Mouse (Mus musculus) regulatory T cell (primary cell): Measurements from ENCODE around the gene Snrnp40.

ENCODE experiments used
- in situ Hi-C: fragments of 300-600 bp; cut with MboI, MseI; formaldehyde crosslinking; loops from one replicate; pipeline ENCODE4 v1.15.1; 2025; ENCODE audit warnings: high pct_unique_total_duplicates

Gene Snrnp40

DNA sequence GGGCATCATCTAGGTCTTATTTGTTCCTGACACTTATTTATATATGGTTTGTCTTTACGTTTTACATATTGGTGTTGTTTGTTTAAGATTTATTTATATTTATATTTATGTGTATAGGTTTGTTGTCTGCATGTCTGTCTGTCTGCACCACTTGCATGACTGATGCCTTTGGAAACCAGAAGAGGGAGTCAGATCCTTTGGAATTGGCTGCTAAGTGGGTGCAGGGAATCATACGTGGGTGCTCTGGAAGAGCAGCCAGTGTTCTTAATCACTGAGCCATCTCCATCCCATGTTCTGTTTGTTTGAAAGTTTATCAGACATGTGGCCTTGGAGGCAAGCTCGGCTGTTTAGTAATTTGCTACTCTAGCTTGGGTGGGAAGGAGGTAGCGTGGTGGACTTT lies 17.6 kb downstream of the Snrnp40 start:
- in situ Hi-C loops = loop anchor here (25.0 kb wide), 2 partner anchors 560 to 1085 kb away; partner anchors contain the start of gene Matn1

- in situ Hi-C loops = loop anchor here (25.0 kb wide), 2 partner anchors 558 to 1083 kb away; partner anchors contain the start of gene Matn1
Observed at GRCm38 (mm10) chr4:130379181-130379580, 19.2 kb downstream of the Snrnp40 start.

DNA sequence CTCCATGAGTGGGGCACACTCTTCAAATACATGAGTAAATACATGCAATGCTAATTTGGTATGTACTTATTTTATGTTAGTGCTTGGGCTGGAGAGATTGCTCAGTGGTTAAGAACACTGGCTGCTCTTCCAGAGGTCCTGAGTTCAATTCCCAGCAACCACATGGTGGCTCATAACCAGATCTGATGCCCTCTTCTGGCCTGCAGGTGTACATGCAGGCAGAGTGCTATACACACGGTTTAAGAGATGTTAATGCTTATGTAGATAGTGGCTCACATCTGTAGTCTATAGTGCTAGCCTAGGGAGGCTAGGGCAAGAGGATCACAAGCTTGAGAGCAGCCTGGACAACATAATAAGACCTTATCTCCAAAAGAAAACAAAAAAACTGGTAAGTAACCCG lies 20.5 kb downstream of the Snrnp40 start:
- in situ Hi-C loops = loop anchor here (25.0 kb wide), 2 partner anchors 557 to 1082 kb away; partner anchors contain the start of gene Matn1

DNA sequence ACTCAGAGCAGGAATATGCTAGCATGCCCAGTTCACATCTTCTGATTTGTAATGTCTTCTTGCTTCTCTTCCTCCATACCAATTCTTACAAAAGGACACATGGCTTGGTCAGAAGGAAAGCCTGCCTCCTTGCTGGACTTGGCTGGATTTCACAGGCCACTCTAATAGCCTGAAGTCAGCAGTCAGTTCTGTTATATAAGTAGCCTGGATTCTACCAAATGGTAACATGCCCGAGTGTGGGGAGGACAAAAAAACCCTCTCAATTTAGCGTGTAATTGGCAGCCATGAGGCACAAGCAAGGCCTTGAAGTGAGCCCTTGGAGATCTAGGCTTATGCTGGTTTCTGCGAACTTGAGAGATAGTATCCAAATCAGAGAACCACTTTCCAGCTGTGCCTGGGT lies 27.3 kb downstream of the Snrnp40 start:
- in situ Hi-C loops = loop anchor here (5.0 to 25.0 kb wide), 3 partner anchors 190 to 1075 kb away; partner anchors contain the start of gene Matn1

DNA sequence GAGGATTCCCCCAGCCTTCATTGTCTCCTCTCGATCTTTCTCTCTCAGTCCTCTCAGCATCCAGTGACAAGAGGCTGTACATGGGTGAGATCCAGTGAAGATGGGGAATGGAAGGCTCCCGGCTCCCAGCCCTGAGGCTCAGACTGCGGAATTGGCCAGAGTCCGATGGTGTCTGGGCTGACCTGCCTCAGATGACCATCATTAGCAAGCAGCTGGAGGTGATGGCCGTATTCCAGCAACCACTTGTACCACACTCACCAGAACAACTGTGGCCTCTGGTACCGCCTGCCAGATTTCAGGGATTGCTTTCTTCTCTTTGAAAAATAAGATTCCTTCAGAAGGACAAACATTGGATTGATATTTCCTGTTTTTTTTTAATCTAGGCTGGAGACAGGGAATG lies 29.6 kb downstream of the Snrnp40 start:
- in situ Hi-C loops = loop anchor here (5.0 to 25.0 kb wide), 3 partner anchors 188 to 1073 kb away; partner anchors contain the start of gene Matn1

GRCm38 (mm10) chr4:130389927-130390326 lies 30.0 kb downstream of the Snrnp40 start:
- in situ Hi-C loops = loop anchor here (5.0 to 25.0 kb wide), 3 partner anchors 187 to 1072 kb away; partner anchors contain the start of gene Matn1

DNA sequence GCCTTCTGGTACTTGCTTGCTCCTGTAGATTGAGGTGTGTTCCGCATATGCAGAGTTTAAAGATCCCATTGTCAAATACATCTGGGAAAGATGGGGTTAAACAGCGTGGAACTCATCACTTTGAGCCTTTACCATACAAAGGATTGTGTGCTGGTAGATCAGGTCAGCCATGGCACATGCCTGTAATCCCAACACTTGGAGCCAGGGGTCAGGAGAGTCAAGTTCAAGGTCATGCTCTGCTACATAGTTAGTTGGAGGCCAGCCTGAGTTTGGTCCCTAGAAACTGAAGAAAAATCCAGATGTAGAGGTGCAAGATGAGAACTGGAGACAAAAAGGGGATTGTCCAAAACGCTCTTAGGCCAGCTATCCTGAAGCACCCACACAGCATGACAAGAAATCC lies 31.3 kb downstream of the Snrnp40 start:
- in situ Hi-C loops = loop anchor here (25.0 kb wide), 2 partner anchors 546 to 1071 kb away; partner anchors contain the start of gene Matn1
